In genomic region chr1:127869276-127869675, GRCm38 (mm10) we compare ENCODE assay signal across 8 mouse cellular contexts. TPM values are rescaled to one million over a fixed set of nuclear protein-coding genes. Genes with fewer than 3 reads are reported as not detected.
A peak's percentile ranks its signal among the peaks of the same experiment; 100 is the strongest.
DNase-seq lines count a peak whose midpoint lies in the region; ATAC-seq and TF ChIP-seq lines count a peak whose summit lies in the region.

No protein-coding gene starts in this region.

- peaks cover 15% of the 10 kb centered on the region for H3K79me2 ChIP-seq in MEL (ENCODE audit: control insufficient read depth, insufficient read depth, low read length, poor library complexity)
- peaks cover 38% of the 10 kb centered on the region for H3K79me2 ChIP-seq in macrophage (ENCODE audit: inconsistent target)

- no peak for DNase-seq in heart, adult 8-10 months (ENCODE audit: low spot score)
- peak; percentile 41 for DNase-seq in MEL (ENCODE audit: low read depth, low spot score)
- DNase-seq in forebrain, postnatal 0 days, result no peak
- no peak for DNase-seq in adrenal gland, postnatal 10 days
- DNase-seq in layer of hippocampus, postnatal 25 days (ENCODE audit: extremely low spot score in 1 of 2, low spot score in 1 of 2), result no peak
- DNase-seq in layer of hippocampus, adult 18-20 months (ENCODE audit: low spot score in 2 of 2), result no peak

- WGBS in heart, embryonic 14.5 days, result 21% methylated on average over 8 of the region's 8 CpGs
- 24% methylated on average over 8 of the region's 8 CpGs for WGBS in forebrain, postnatal 0 days
- 32% methylated on average over 8 of the region's 8 CpGs for WGBS in macrophage (ENCODE audit: missing documents)

- no peaks in the 10 kb centered on the region for H3K9me3 ChIP-seq in heart, embryonic 14.5 days (ENCODE audit: control insufficient read depth, low read length)
- H3K9me3 ChIP-seq in MEL (replicated peaks; ENCODE audit: insufficient read depth, low read length), result no peaks in the 10 kb centered on the region
- H3K9me3 ChIP-seq in forebrain, postnatal 0 days (ENCODE audit: low read length), result no peaks in the 10 kb centered on the region

- no peak for TF ChIP-seq POLR2A in MEL (IDR thresholded peaks at IDR 0.05; ENCODE audit: control insufficient read depth in 1 of 2, insufficient read depth in 1 of 2, low read depth in 1 of 2, low read length in 2 of 2, poor library complexity in 1 of 2)

- no peak for TF ChIP-seq RAD21 in MEL (IDR thresholded peaks at IDR 0.05; ENCODE audit: low read depth, low read length)

- peak overlapping the region; percentile 77 for H3K4me2 ChIP-seq in heart, embryonic 14.5 days (ENCODE audit: low read length)
- H3K4me2 ChIP-seq in forebrain, postnatal 0 days (ENCODE audit: low read depth), result peak overlapping the region; percentile 56

- TF ChIP-seq CTCF in MEL (IDR thresholded peaks at IDR 0.05 in 2 of 3, conservative IDR thresholded peaks at IDR 0.05 in 1 of 3; ENCODE audit: control insufficient read depth in 1 of 3, insufficient read depth in 1 of 3, low read depth in 2 of 3, low read length in 3 of 3, poor library complexity in 1 of 3, severe bottlenecking in 1 of 3), result no peak
- TF ChIP-seq CTCF in forebrain, postnatal 0 days (IDR thresholded peaks at IDR 0.05; ENCODE audit: low read depth), result no peak

- H3K36me3 ChIP-seq in heart, embryonic 14.5 days (ENCODE audit: control insufficient read depth, insufficient read depth, low read length), result peaks cover 21% of the 10 kb centered on the region
- peaks cover 2 to 10% of the 10 kb centered on the region in 2 experiments for H3K36me3 ChIP-seq in MEL (ENCODE audit: control insufficient read depth in 1 of 2, insufficient read depth in 2 of 2, low read length in 2 of 2)
- peaks cover 10% of the 10 kb centered on the region for H3K36me3 ChIP-seq in forebrain, postnatal 0 days (ENCODE audit: insufficient read depth)
- H3K36me3 ChIP-seq in macrophage (ENCODE audit: inconsistent target), result peaks cover 4% of the 10 kb centered on the region; the same call in 1 of the 2 replicates

- no peak for ATAC-seq in heart, embryonic 14.5 days (ENCODE audit: insufficient number of reproducible peaks, insufficient read depth, low FRiP score, low read depth)
- ATAC-seq in forebrain, postnatal 0 days, result no peak

- H3K27ac ChIP-seq in heart, embryonic 14.5 days (replicated peaks in 1 of 2; ENCODE audit: control insufficient read depth in 1 of 2, insufficient read depth in 1 of 2, low read depth in 2 of 2, low read length in 2 of 2), result peak overlapping the region in 1 of 2 experiments; percentile 81; a peak in 2 of 4 replicates
- peak overlapping the region; percentile 73 for H3K27ac ChIP-seq in MEL (ENCODE audit: control insufficient read depth, low read depth, low read length)
- 0 out of 2 replicates have a peak overlapping the region, but pooled peaks have one; percentile 87 for H3K27ac ChIP-seq in forebrain, postnatal 0 days (ENCODE audit: low read depth, low read length)
- H3K27ac ChIP-seq in macrophage, result peak overlapping the region; percentile 44; the same call in 1 of the 2 replicates

- H3K27me3 ChIP-seq in heart, embryonic 14.5 days (ENCODE audit: control insufficient read depth, insufficient read depth, low read length), result no peaks in the 10 kb centered on the region
- no peaks in the 10 kb centered on the region for H3K27me3 ChIP-seq in MEL (ENCODE audit: control insufficient read depth in 1 of 2, insufficient read depth in 2 of 2, low read length in 2 of 2)
- H3K27me3 ChIP-seq in forebrain, postnatal 0 days (ENCODE audit: insufficient read depth, low read length), result no peaks in the 10 kb centered on the region

- 0 out of 4 replicates have a peak, but pooled peaks of 1 of the 2 experiments have one; percentile 17 for TF ChIP-seq EP300 in MEL (IDR thresholded peaks at IDR 0.05; ENCODE audit: low read depth in 1 of 2, low read length in 2 of 2)

- H3K9ac ChIP-seq in heart, embryonic 14.5 days (ENCODE audit: low read length), result peak overlapping the region; percentile 76
- H3K9ac ChIP-seq in MEL (ENCODE audit: control insufficient read depth, low read depth, low read length, poor library complexity, severe bottlenecking), result peak overlapping the region; percentile 78
- peak overlapping the region; percentile 81 for H3K9ac ChIP-seq in forebrain, postnatal 0 days

- peak overlapping the region; percentile 59 to 67 for H3K4me3 ChIP-seq in heart, embryonic 14.5 days (ENCODE audit: control insufficient read depth in 1 of 2, insufficient read depth in 1 of 2, low read depth in 1 of 2, low read length in 2 of 2)
- H3K4me3 ChIP-seq in MEL (ENCODE audit: control insufficient read depth in 1 of 2, insufficient read depth in 1 of 2, low read depth in 2 of 2, low read length in 2 of 2), result peak overlapping the region; percentile 81 to 93
- H3K4me3 ChIP-seq in forebrain, postnatal 0 days (ENCODE audit: low read depth, low read length), result peak overlapping the region; percentile 71
- H3K4me3 ChIP-seq in macrophage (ENCODE audit: inconsistent target), result peak overlapping the region; percentile 98

- H3K4me1 ChIP-seq in heart, embryonic 14.5 days (ENCODE audit: control insufficient read depth in 2 of 2, insufficient read depth in 2 of 2, low read length in 2 of 2), result peaks cover 0 to 7% of the 10 kb centered on the region in 2 experiments; a peak in 2 of 4 replicates
- peaks cover 0 to 11% of the 10 kb centered on the region in 2 experiments for H3K4me1 ChIP-seq in MEL (ENCODE audit: control insufficient read depth in 1 of 2, insufficient read depth in 2 of 2, low read length in 2 of 2)
- peaks cover 5% of the 10 kb centered on the region; the same call in 1 of the 2 replicates for H3K4me1 ChIP-seq in forebrain, postnatal 0 days (ENCODE audit: insufficient read depth)

TF ChIP-seq in MEL, 35 proteins besides CTCF, POLR2A, EP300 and RAD21 (continues in another document):
- TF ChIP-seq ZKSCAN1 (IDR thresholded peaks at IDR 0.05; ENCODE audit: low read depth, low read length) (no peak), TAL1 (IDR thresholded peaks at IDR 0.05; ENCODE audit: low read length) (no peak), TCF12 (IDR thresholded peaks at IDR 0.05; ENCODE audit: low read depth, low read length) (no peak), POLR2AphosphoS5 (IDR thresholded peaks at IDR 0.05; ENCODE audit: borderline replicate concordance, low read depth, low read length) (no peak), NELFE (IDR thresholded peaks at IDR 0.05; ENCODE audit: low read depth, low read length) (no peak), MYB (IDR thresholded peaks at IDR 0.05; ENCODE audit: low read depth, low read length) (no peak), TBP (IDR thresholded peaks at IDR 0.05; ENCODE audit: low read depth, low read length) (no peak), JUND (IDR thresholded peaks at IDR 0.05; ENCODE audit: low read depth, low read length) (no peak), ZNF384 (IDR thresholded peaks at IDR 0.05; ENCODE audit: low read depth, low read length) (no peak), MXI1 (IDR thresholded peaks at IDR 0.05; ENCODE audit: low read depth, low read length) (no peak), POLR2AphosphoS2 (IDR thresholded peaks at IDR 0.05; ENCODE audit: low read length) (no peak), CHD1 (IDR thresholded peaks at IDR 0.05; ENCODE audit: low read depth, low read length) (no peak), GABPA (IDR thresholded peaks at IDR 0.05; ENCODE audit: low read depth, low read length) (no peak), MEF2A (IDR thresholded peaks at IDR 0.05; ENCODE audit: extremely low read depth, insufficient replicate concordance, low read depth, low read length, poor library complexity, severe bottlenecking) (no peak), ETS1 (IDR thresholded peaks at IDR 0.05; ENCODE audit: low read depth, low read length) (no peak), ZMIZ1 (IDR thresholded peaks at IDR 0.05; ENCODE audit: low read depth, low read length) (no peak), CHD2 (IDR thresholded peaks at IDR 0.05; ENCODE audit: low read length) (no peak), E2F4 (IDR thresholded peaks at IDR 0.05; ENCODE audit: borderline replicate concordance, low read depth, low read length) (no peak), RCOR1 (IDR thresholded peaks at IDR 0.05; ENCODE audit: low read depth, low read length) (no peak)

RNA-seq across cellular contexts. Expression of gene Rab3gap1, which starts 0.7 kb away (rescaled TPM):
- 29.7 and 30.1 TPM in 2 replicates for polyA plus RNA-seq in heart, embryonic 14.5 days (2014; fragmentation: Nextera tagmentation; extraction: Ambion mirVana)
- total RNA-seq in heart, adult 8-10 months (2022), result 10 to 100 TPM; 35.5 to 39.8 (median 38.6) TPM
- total RNA-seq in MEL (2012; rRNA removed), result 59.3 and 62.3 TPM in 2 replicates
- polyA plus RNA-seq in MEL (2012; ENCODE audit: insufficient read depth in 1 of 2, insufficient read length in 2 of 2, low read depth in 1 of 2, low replicate concordance in 2 of 2, missing spikeins in 1 of 2) (10 to 100 TPM; 25.8 to 45.5 TPM), macrophage (2018) (22.6 to 32.0 TPM (median 26.8 TPM) in 3 replicates)
- 27.7 and 34.6 TPM in 2 replicates for total RNA-seq in forebrain, postnatal 0 days (2014; rRNA removed)
- polyA plus RNA-seq in forebrain, postnatal 0 days (2015; fragmentation: Nextera tagmentation; extraction: Ambion mirVana), result 8.5 and 13.5 TPM in 2 replicates
- 100 to 1,000 TPM in 4 of 26 experiments, 10 to 100 TPM in 22; 47.8 to 111 (median 78.1) TPM for total RNA-seq in macrophage (2018; cell fraction: chromatin; rRNA removed)
- 10 to 100 TPM; 20.8 to 33.7 (median 27.7) TPM for total RNA-seq in macrophage (2018; cell fraction: cytosol; rRNA removed)
- 10 to 100 TPM; 30.2 to 78.5 (median 48.3) TPM for total RNA-seq in macrophage (2018; cell fraction: nucleus; rRNA removed)
- total RNA-seq in adrenal gland, postnatal 10 days (2021), result 10 to 100 TPM; 39.5 to 41.1 TPM
- total RNA-seq in layer of hippocampus, postnatal 25 days (2021), result 10 to 100 TPM; 65.9 to 67.9 TPM
- 10 to 100 TPM; 75.6 to 76.5 TPM for total RNA-seq in layer of hippocampus, adult 18-20 months (2021)

RNA-seq across cellular contexts. Expression of gene Map3k19, which starts 14.4 kb away (rescaled TPM):
- polyA plus RNA-seq in heart, embryonic 14.5 days (2014; fragmentation: Nextera tagmentation; extraction: Ambion mirVana), result not detected in 2 replicates
- total RNA-seq in heart, adult 8-10 months (2022), result under 1 TPM in 2 of 4 experiments, not detected in 2; 0.09 to 0.14 TPM
- not detected in 2 replicates for total RNA-seq in MEL (2012; rRNA removed)
- polyA plus RNA-seq in MEL (2012; ENCODE audit: insufficient read depth in 1 of 2, insufficient read length in 2 of 2, low read depth in 1 of 2, low replicate concordance in 2 of 2, missing spikeins in 1 of 2), result not detected
- total RNA-seq in forebrain, postnatal 0 days (2014; rRNA removed), result 3.2 and 4.6 TPM in 2 replicates
- 0.28 and 0.94 TPM in 2 replicates for polyA plus RNA-seq in forebrain, postnatal 0 days (2015; fragmentation: Nextera tagmentation; extraction: Ambion mirVana)
- under 1 TPM in 2 of 26 experiments, not detected in 24; 0.10 to 0.13 TPM for total RNA-seq in macrophage (2018; cell fraction: chromatin; rRNA removed)
- total RNA-seq in macrophage (2018; cell fraction: cytosol; rRNA removed), result under 1 TPM in 15 of 26 experiments, not detected in 11; 0.03 to 0.11 (median 0.05) TPM
- under 1 TPM in 7 of 26 experiments, not detected in 19; 0.11 to 0.25 (median 0.16) TPM for total RNA-seq in macrophage (2018; cell fraction: nucleus; rRNA removed)
- polyA plus RNA-seq in macrophage (2018), result 0.03 TPM in 1 of 3 replicates, not detected in the others
- under 1 TPM; 0.09 to 0.12 TPM for total RNA-seq in adrenal gland, postnatal 10 days (2021)
- total RNA-seq in layer of hippocampus, postnatal 25 days (2021), result 1 to 10 TPM; 3.8 to 5.3 TPM
- total RNA-seq in layer of hippocampus, adult 18-20 months (2021), result 10 to 100 TPM in 1 of 2 experiments, 1 to 10 TPM in 1; 10.0 to 10.2 TPM
